Mouse (Mus musculus) cerebellum, postnatal 4 days (tissue): Measurements from ENCODE around the gene Krcc1.

ENCODE experiments used
- DNase-seq, 2 experiments: peaks; one replicate each; pipeline ENCODE4 v3.0.0; 2022; ENCODE audit warnings: low spot score in 2 of 2, mixed read lengths in 1 of 2

Gene Krcc1

GRCm38 (mm10) chr6:71332236-71332965 is 60.9 kb downstream of the Krcc1 start:
- no peak for DNase-seq

- no peak for DNase-seq
Measured at GRCm38 (mm10) chr6:71333031-71333430, 61.6 kb downstream of the Krcc1 start.

- DNase-seq: no peak
Measured at GRCm38 (mm10) chr6:71333578-71334273, 62.2 kb downstream of the Krcc1 start.
